Mouse (Mus musculus): ENCODE measurements at regions not wholly inside any gene's neighbourhood (a gene's known extent, or its start where the extent isn't known, plus 50 kb on each side); places are given as distances from the start of the nearest gene placed in this dataset.

DNA sequence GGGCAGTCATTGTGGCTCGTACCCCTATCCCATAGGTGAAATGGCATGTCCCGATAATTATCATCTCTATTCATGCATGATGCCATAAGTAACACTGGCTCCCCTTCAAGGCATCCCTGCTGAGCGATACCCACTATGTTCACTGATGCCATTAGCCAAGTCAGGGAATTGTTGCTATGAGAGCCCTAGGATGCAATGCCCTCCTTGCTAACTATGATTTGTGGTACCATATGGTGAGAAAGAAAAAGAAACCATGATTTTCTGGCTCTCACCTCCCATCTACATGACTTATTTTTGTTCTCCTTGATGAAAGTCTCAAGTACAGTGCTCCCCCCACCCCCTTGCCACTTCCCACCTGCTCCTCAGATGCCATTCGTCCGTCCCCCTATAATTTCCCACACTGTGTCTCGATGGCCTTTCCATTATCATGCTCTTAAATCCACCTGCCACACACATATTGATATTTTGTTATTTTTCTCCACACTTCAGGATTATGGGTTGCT lies 527.1 kb downstream of the Galc start:
- TF ChIP-seq MYOD1 (IDR thresholded peaks at IDR 0.05; ENCODE audit: control insufficient read depth, insufficient read length, low read depth) (no peak), MAX (IDR thresholded peaks at IDR 0.05) (no peak), CTCF (IDR thresholded peaks at IDR 0.05; ENCODE audit: control insufficient read depth, insufficient read depth, insufficient read length) (no peak), USF1 (IDR thresholded peaks at IDR 0.05; ENCODE audit: low read depth) (no peak), CEBPB (IDR thresholded peaks at IDR 0.05; ENCODE audit: low read depth) (no peak), MYOG (IDR thresholded peaks at IDR 0.05; ENCODE audit: control insufficient read depth, extremely low read depth, insufficient read length) (no peak), FOSL1 (IDR thresholded peaks at IDR 0.05; ENCODE audit: insufficient read depth, low read length, poor library complexity, severe bottlenecking) (no peak)
- Histone ChIP-seq H3K36me3 (ENCODE audit: control insufficient read depth, insufficient read depth) (no peaks in the 10 kb centered on the region), H3K79me3 (ENCODE audit: low read depth) (no peaks in the 10 kb centered on the region), H3K4me3 (ENCODE audit: insufficient read depth, poor library complexity, severe bottlenecking) (no peak overlapping the region), H3K27me3 (ENCODE audit: control insufficient read depth, insufficient read depth, insufficient read length) (no peaks in the 10 kb centered on the region), H3K79me2 (ENCODE audit: control insufficient read depth, insufficient read depth) (no peaks in the 10 kb centered on the region), H3ac (ENCODE audit: control insufficient read depth, insufficient read length, low read depth) (no peak overlapping the region)

GRCm38 (mm10) chr12:97720554-97720953 lies 538.7 kb downstream of the Galc start:
- H3K36me3 ChIP-seq (ENCODE audit: control insufficient read depth, insufficient read depth): no peaks in the 10 kb centered on the region
- no peaks in the 10 kb centered on the region for H3K79me3 ChIP-seq (ENCODE audit: low read depth)
- H3ac ChIP-seq (ENCODE audit: control insufficient read depth, insufficient read length, low read depth): no peak overlapping the region
- TF ChIP-seq CTCF (IDR thresholded peaks at IDR 0.05; ENCODE audit: control insufficient read depth, insufficient read depth, insufficient read length) (no peak), MYOG (IDR thresholded peaks at IDR 0.05; ENCODE audit: control insufficient read depth, extremely low read depth, insufficient read length) (no peak), CEBPB (IDR thresholded peaks at IDR 0.05; ENCODE audit: low read depth) (no peak), USF1 (IDR thresholded peaks at IDR 0.05; ENCODE audit: low read depth) (no peak), FOSL1 (IDR thresholded peaks at IDR 0.05; ENCODE audit: insufficient read depth, low read length, poor library complexity, severe bottlenecking) (no peak), MYOD1 (IDR thresholded peaks at IDR 0.05; ENCODE audit: control insufficient read depth, insufficient read length, low read depth) (no peak), MAX (IDR thresholded peaks at IDR 0.05) (no peak)
- no peaks in the 10 kb centered on the region for H3K27me3 ChIP-seq (ENCODE audit: control insufficient read depth, insufficient read depth, insufficient read length)
- no peaks in the 10 kb centered on the region for H3K79me2 ChIP-seq (ENCODE audit: control insufficient read depth, insufficient read depth)
- no peak overlapping the region for H3K4me3 ChIP-seq (ENCODE audit: insufficient read depth, poor library complexity, severe bottlenecking)

DNA sequence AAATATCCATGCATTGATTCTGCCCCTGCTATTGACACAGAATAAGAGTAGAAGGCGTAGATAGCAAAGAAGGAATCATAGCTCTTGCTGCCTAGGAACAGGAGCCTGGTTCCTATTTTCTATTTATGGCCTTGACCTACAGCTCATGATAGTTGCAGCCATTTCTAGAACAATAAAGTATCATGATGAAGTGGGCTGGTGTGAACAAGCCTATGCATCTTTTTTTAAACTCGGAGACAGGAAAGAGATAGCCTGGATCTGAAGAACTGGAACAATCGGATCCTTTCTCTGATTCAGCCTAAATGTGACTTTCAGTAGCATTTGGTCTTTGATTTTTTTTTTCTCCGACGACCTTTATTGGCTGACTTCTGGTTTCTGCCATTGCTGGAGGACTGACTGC lies 541.4 kb downstream of the Galc start:
- TF ChIP-seq FOSL1 (IDR thresholded peaks at IDR 0.05; ENCODE audit: insufficient read depth, low read length, poor library complexity, severe bottlenecking) (no peak), USF1 (IDR thresholded peaks at IDR 0.05; ENCODE audit: low read depth) (no peak), MYOG (IDR thresholded peaks at IDR 0.05; ENCODE audit: control insufficient read depth, extremely low read depth, insufficient read length) (no peak), MYOD1 (IDR thresholded peaks at IDR 0.05; ENCODE audit: control insufficient read depth, insufficient read length, low read depth) (no peak), CTCF (IDR thresholded peaks at IDR 0.05; ENCODE audit: control insufficient read depth, insufficient read depth, insufficient read length) (no peak), CEBPB (IDR thresholded peaks at IDR 0.05; ENCODE audit: low read depth) (no peak), MAX (IDR thresholded peaks at IDR 0.05) (no peak)
- H3K4me3 ChIP-seq (ENCODE audit: insufficient read depth, poor library complexity, severe bottlenecking): no peak overlapping the region
- H3K79me2 ChIP-seq (ENCODE audit: control insufficient read depth, insufficient read depth): no peaks in the 10 kb centered on the region
- no peaks in the 10 kb centered on the region for H3K36me3 ChIP-seq (ENCODE audit: control insufficient read depth, insufficient read depth)
- no peaks in the 10 kb centered on the region for H3K27me3 ChIP-seq (ENCODE audit: control insufficient read depth, insufficient read depth, insufficient read length)
- no peaks in the 10 kb centered on the region for H3K79me3 ChIP-seq (ENCODE audit: low read depth)
- H3ac ChIP-seq (ENCODE audit: control insufficient read depth, insufficient read length, low read depth): no peak overlapping the region
